Mouse (Mus musculus) hindlimb bud, embryonic 11.5 days (tissue): ENCODE measurements at regions not wholly inside any gene's neighbourhood (a gene's known extent, or its start where the extent isn't known, plus 50 kb on each side); places are given as distances from the start of the nearest gene placed in this dataset.

Source experiments
- DNase-seq: peaks from one replicate; pipeline ENCODE4 v3.0.0-alpha.2; 2012; ENCODE audit warnings: low read depth, low spot score; ENCODE audit errors: extremely low spot score

DNA sequence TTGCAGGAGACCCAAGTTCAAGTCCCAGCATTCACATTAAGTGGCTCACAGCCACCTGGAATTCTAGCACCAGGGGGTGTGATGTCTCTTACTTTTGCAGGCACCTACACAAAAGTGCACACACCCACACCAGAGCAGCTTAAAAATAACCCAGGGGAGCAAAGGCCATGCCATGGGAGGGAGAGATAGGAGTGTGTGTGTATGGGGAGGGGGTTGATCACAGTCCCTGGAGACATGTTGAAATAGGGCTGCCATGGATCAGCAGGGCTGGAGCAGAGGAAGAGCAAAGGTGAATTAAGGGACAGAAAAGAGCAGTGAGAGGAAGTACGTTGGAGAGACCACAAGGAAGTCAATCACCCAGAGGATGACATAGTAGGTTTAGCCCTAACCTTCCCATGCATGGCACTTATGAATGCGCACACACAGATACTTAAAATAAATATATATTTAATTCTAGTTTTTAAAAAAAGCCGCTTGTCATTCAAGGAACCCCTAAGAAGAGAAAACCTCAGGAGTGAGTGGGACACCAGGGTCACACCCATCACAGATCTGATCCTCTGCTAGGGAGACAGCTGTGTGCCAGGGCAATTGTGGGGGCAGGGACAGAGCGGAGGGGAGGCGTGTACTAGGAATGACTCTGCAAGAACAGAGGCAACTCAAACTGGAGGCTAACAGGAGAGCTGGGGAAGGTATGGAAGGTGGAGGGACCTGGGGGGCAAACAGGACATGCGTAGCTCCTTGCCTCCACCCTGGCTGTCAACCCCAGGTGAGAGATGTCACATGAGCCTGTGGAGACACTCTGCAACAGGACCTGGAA is 189.5 kb upstream of the Rybp start:
- no peak for DNase-seq

DNA sequence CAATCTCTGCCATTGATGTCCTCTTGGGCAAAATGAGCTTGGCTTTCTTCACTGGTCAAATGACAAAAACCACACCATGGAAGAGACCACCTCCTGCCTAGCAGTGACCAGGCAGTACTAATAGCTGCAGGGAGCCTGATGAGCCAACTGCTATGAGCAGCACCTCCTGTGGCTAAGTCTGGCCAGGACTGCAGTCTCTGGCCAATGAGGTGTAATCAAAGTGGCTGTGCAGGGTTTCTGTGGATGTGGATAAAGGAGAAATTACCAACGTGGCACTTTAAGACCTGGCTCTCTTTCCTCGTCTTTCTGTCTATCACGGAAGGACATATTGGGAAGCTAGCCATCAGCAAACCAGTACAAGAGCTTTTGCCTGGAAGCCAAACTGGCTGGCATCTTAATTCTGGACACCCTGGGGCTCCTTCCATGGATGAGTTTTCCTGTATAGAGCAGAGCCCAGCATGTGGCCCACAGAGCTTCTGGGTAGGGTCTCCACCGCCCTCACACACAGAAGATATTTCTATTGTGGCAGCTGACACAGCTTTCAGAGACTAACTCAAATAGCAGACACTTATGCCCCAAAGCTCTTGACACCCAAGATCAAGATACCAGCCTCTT is 188.2 kb upstream of the Rybp start:
- DNase-seq, result no peak

DNA sequence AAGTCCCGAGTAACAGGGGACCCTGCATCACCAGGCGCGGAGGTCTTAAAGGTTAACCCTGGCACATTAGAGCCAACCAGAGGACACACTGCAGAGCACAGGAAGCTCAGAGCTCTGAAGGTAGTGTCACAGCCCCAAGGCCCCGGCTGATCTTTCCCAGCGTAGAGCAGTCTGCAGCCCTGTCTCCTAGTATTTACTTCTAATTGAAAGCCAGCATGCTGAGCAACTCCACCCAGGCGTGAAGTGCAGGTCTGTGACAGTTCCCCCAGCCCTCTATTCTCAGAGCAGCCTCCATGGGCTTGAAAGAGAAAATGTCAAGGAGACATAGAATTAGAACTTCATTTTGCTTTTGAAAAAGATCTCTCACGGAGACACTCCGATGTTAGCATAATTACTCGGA is 187.0 kb upstream of the Rybp start:
- DNase-seq, result no peak

DNA sequence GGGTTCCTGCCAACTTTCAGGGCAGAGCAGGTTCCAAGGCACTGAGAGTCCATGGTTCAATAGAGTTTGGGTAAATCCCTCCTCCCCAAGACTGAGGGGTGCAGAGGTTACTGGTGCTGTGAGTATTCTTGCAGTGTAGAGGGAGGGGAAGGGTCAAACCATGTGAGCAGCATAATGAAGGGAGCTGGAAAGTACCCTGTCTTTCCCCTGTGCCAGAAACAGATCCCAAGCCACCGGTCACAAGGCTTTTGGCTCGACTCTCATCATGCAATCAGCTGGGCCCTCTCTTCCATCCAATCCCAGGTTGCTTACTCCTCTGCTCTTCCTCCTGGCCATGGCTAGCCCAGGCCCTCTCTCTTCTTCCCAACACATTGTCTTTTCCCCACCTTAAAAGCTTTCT is 182.8 kb upstream of the Rybp start:
- DNase-seq, result no peak

DNA sequence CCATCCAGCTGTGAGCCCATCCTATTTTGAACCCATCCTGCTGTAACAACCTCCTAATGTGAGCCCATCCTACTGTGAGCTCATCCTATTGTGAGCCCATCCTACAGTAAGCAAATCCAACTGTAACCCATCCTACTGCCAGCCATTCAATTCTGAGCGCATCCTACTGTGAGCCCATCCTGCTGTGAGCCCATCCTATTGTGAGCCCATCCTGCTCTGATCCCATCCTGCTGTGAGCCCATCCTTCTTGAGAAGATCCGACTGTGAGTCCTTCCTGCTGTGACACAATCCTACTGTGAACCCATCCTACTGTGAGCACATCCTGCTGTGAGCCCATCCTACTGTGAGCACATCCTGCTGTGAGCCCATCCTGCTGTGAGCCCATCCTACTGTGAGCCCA is 175.5 kb upstream of the Rybp start:
- no peak for DNase-seq

DNA sequence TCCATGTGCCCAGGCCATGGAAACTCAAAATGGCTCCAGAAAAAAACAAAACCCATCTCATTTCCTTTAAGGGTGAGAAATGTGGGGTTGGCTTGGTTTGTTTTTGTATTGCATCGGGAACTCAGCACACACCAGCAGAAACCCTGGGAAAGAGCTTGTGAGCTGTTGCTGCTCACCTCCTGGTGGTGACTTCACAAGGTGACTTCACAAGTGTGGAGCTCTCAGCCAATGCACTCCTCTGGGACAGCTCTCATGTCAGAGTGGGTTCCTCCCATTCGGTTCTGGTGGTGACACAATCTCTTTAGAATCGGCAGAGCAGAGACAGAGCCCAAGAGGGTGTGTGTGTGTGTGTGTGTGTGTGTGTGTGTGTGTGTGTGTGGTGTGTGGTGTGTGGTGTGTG is 166.1 kb upstream of the Rybp start:
- no peak for DNase-seq

DNA sequence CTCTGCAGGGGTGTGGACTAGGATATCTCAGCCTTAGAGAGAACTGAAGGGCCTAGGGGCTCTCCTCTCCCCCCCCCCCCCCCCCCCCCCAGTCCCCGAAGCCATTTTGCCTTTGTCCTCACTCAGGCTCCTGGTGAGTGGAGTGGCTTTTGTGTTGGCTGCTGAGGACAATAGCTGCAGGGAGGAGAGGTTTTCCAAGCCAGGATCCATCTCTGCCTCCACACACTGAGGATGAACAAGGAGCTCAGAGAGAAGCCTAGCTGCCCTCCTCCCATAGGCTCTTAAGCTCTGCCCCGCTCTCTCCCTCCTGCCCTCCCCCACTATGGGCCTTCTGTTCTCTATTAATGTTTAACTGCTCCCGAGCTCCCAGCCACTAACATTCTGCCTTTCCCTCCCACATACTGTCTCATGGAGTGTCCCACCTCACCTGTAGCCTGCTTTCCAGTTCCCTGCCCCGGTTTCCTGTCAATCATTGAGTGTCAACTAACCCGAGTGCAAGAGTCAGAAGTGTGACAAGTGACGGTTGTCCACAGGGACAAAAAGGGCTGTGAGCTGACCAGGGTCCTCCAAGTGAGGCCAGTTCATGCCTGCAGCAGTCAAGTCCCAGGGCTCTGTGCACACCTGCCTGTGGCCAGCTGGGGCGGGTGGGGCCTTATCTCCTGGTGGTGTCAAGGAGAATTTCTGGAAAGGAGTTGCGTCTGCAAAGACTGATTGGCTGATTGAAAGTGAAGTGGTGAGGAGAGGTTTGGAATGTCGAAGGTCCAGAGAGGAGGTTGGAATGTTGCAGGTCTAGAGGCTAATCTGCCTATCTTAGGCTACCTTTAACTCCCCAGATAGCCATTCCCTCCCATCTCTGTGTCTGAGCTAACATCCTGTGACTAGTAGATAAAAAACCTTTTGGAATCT is 165.1 kb upstream of the Rybp start:
- no peak for DNase-seq

DNA sequence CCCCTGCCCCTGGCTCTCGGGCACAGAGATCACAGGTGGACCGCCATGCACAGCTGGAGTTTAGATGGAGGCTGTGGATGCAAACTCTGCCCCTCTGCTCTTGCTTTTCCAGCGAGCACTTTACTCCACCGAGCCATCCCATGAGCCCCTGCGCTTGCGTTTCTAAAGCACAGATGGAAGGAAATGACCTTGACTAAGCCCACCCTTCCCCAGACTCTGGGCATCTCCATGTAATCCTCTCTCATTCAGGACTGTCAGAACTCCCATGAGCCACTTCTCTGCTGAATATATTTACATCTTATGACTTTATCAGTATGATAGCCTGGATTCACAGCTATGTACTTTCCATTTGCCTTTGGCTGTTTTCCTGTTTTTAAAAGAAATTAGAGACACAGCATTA is 162.8 kb upstream of the Rybp start:
- no peak for DNase-seq

DNA sequence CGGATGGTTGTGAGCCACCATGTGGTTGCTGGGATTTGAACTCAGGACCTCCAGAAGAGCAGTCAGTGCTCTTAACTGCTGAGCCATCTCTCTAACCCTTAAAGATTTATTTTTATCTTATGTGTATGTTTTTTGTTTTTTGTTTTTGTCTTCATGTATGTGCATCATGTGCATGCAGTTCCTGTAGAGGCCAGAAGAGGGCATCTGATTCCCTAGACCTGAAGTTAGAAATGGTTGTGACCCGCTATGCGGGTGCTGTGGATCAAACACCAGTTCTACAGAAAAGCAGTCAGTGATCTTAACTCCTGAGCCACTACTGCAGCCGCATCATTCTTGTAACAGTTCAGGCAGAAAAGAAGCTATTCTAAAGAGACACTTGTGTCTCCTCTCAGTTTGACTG is 161.8 kb upstream of the Rybp start:
- DNase-seq, result no peak

DNA sequence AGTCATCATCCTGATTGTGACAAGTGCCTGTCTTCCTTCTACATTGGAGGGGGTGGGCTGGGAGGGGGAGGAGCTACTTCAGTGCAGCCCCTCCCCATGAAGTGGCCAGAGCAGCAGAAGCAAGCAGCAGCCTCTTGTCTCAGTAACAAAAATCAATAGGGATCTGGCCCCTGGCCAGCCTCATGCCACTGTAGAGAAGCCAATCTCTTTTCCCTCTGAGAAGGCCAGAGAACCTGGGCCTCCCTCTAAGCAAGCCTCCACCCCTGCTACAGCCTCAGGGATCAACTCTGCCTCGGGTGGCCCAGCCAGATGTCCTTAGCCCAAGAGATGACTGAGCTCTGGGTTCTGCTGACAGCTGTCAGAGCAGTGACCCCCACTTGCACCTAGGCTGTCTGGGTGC is 159.9 kb upstream of the Rybp start:
- no peak for DNase-seq

DNA sequence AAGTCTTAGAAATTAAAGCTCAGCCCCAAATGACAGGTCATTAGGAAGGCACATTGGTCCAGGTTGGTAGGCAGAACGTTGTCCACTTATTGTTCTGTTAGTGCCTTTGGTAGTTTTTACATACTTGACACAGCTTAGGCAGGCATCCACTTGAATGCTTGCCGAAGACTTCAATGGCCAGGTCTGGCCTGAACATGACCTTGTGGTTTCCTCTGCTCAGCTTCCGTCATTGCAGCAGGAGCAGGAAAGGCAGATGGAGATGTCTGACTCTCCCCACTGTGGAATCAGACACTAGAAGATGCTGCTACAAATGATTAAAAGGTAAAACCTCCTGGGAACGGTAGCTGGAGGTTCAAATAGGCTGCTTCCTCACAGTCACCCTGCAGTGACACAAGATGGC is 159.5 kb upstream of the Rybp start:
- no peak for DNase-seq

DNA sequence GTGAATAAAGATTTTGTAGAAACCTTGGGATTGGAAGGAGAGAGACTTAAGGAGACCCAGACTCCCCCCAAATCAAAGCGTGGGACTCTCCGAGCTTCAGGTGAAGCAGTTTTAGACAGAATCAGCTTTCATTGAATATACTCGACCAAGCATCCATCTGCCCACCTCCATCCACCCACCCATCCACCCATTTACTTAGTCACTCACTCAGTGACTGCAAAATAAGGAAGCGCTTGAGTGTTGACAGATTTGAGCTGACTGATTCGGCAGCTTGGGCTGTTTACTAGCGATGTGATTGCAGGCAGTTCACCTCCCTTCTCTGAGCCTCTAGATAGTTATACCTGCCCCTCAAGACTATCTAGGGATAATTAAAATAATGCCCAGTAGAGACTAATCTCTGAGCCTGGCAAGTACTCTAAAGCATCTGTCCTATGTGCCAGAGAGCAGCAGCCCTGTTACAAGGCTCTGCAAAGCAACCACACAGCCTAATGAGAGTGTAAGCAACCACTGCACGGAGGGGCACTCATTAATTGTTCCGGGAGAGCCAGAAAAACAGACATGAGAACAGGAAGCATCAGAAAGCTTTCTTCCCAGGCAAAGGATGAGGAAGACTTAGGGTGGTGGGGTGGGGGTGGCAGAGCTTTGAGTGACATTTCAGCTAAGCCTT is 151.9 kb upstream of the Rybp start:
- DNase-seq, result no peak

DNA sequence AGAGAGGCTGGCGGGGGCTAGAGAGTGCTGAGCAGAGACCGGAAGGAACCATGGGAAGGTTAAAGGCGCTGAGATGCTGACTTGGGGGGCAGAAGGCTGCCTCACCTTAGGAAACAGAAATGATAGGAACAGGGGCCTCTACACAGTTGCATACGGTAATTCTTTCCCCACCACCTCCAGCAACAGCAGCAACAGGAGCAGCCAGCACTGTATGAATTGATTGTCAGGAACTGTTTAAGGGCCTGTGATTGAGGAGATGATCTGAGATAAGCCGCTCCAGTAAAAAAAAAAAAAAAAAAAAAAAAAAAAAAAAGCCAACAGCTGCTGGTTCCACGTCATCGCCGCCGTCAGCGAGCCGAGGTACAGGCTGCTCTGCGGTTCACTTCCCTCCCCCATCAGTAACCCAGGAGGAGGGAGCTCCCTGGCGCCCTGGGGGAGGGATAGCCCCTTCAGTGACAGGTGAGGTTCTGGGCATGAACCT is 151.3 kb upstream of the Rybp start:
- no peak for DNase-seq

DNA sequence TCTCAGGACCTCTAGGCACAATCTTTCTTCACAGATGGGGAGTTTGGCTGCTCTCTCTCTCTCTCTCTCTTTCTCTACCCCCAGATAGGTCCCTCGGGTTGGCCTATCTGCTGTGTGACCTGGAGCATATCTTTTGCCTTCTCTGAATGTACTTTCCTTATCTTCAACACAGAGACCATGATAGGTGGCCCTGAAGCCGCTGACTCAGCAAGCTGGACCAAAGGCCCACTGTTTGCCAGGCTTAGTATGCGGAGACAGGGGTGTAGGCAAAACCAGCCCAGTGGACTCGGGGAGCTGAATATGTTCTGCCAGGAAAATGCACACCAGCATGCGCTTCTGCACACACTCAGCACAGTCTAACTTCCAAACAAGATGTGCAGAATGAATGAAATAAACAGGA is 150.7 kb upstream of the Rybp start:
- no peak for DNase-seq

DNA sequence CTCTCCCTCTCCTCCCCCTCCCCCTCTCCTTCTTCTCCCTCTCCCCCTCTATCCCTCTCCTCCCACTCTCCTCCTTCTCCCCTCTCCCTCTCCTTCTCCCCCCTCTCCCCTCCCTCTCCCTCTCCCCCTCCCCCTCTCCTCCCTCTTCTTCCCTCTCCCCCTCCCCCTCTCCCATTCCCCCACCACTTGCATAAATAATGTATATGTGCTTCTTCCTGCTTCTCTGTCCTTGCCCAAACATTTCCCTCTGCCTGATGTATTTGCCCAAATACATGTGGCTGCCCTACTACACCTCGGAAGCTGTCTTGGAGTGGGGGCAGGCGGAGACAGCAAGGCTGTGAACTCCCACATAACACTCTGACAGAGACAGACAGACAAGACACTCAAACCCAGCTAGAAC is 149.2 kb upstream of the Rybp start:
- no peak for DNase-seq

DNA sequence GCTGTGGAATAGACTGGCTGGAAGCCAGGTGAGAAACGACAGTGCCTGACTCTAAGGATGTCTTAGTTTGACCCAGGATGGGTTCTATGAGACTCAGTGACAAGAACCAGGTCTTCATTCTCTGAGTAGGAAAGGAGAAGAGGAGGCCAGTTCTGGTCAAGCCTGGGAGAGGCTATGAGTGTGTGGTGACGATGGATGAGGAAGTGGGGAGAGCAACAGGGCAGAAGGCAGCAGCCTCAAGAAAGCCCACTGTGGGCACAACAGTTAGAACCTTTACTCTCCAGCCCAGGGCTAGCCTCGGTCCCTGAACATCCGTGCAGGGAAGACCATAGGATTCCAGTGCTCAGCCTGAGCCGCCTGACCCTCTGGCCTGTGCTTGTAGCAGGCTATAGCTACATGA is 147.9 kb upstream of the Rybp start:
- no peak for DNase-seq

DNA sequence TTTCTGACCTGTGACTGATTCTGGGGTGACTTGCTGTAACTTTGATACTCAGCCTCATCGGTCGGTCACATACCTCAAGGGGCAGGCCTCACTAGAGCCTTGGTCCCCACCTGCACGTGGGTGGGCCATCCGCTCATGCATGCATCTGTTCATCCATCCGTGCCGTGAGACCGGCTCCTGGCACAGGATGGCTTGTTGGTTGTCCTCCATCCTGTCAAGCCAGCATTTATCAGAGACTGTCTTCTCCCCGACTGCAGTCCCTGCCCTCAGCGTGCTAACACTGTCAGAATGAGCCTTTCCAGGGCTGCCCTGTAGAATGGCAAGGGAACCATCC is 146.2 kb upstream of the Rybp start:
- no peak for DNase-seq

DNA sequence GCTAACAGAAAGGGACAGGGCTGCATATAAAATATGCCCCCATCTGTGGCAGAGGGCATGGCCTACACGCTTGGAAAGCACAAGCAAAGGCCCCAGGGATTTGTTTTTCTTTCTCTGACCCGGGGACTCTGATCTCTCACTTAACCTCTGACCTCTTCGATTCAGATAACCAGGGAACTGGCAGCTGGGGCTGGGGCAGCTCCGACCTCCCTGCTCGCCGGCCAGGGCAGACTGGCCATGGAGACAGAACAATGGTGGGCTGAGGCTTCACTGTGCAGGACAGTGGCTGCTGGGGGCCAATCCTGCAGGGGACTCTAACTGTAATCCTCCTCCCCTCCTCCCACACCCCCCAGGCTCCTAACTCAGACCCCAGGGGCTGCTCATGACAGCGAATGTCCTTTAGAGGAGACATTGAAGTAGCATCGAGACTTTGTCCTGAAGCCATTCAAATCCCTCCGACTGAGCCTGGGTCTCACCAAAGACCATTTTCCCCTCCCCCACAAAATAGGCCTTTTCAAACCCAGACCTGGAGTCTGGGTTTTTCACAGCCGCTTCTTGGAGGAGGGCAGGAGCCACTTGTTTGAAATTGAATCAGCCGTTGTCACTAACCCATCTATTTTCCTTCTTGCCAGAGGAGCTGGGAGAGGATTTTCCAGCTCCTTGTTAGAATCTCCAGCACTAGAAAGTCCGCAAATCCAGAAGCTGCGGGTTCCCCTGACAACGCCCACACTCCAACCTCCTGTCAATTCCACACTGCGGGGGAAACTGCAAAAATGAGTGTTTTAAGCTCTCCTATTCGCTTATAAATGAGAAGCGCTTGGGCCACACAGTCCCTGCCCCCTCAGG is 145.6 kb upstream of the Rybp start:
- no peak for DNase-seq

DNA sequence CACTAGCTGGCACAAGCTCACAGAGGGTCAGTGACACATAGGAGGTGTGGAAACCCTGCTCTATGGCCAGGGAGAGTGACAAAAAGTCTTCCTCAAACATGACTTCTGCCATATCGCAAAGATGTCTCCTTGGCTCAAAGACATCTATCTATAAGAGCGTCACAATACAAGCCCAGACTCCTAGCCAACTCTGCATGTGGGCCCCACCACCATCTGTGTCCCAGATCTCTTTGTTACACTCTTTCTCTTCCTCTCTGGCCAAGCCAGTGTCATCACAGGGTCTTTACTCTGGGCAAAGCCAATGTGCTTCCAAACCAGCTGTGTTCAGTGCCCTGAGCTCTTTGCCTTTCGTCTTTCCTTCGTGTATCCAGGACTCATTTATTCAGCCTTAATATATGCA is 143.0 kb upstream of the Rybp start:
- no peak for DNase-seq

DNA sequence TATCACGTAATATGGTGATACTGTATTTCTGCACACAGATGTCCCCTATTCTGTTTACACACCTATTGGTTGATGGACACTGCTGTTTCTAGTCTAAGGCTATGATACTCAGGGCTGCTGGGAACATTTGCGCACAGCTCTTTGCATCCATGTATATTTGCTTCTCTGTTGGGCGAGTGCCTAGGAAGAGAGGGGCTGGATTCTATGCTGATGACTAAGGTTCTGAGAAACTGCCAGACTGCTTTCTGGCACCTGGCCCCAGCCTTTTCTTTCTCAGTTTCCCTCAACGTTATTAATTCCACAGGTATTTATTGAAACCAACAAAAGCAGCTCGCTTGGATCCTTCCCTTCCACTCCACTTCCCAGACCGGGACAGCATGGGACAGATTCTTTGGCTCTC is 142.2 kb upstream of the Rybp start:
- DNase-seq, result no peak
